Mouse (Mus musculus): ENCODE data around the gene S100a8. TPM values are rescaled to one million over a fixed set of nuclear protein-coding genes. Genes with fewer than 3 reads are reported as not detected.

Gene S100a8
- polyA plus RNA-seq, 1 experiment from 2014 or later: 5.2 TPM

DNA sequence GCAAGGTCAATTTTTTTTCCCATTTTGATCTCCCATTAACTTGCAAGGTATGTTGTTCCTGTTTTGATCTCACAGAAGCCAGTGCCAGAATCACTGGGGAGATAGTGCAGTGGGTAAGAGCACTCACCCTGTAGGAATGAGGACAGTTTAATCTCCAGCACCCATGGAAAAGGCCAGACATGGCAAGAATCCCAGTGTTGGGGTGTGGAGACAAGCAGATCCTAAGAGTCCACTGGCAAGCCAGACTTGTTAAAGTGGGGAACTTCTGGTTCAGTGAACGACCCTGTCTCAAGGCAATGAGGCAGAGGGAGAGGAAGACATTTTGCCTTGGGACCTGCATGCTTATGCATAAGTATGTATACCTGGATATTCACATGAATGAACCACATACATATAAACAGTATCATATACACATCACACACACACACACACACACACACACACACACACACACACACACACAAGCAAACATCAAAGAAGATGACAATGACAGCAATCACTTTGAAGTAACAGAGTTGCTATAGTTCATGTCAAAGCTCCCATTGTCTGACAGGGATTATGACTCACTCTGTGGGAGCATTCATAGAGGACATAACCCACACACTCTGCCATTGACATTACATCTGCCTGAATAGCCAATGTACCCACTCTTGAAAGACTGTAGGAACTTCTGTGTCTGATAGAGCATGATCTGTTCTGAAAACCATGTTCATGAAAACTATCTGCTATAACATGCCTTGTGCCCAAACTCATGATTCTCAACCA is 30.1 kb upstream of the S100a8 start:
- H3K4me2 ChIP-seq: no peak overlapping the region
- no peak overlapping the region for H3K9ac ChIP-seq (ENCODE audit: low read depth, low read length)
- H3K36me3 ChIP-seq (ENCODE audit: control insufficient read depth, insufficient read depth, low read length): no peaks in the 10 kb centered on the region
- no peak for ATAC-seq (replicated peaks; ENCODE audit: insufficient number of reproducible peaks, low FRiP score, low TSS enrichment)
- H3K4me3 ChIP-seq (ENCODE audit: low read depth, low read length): no peak overlapping the region
- no peaks in the 10 kb centered on the region for H3K27me3 ChIP-seq (ENCODE audit: control insufficient read depth, insufficient read depth, low read length)
- WGBS (ENCODE audit: insufficient replicate concordance): 75% methylated on average over 1 of the region's 1 CpGs
- no peak overlapping the region for H3K27ac ChIP-seq (ENCODE audit: low read depth, low read length)
- no peaks in the 10 kb centered on the region for H3K4me1 ChIP-seq (ENCODE audit: control insufficient read depth, insufficient read depth, low read length)
- H3K9me3 ChIP-seq (replicated peaks; ENCODE audit: control insufficient read depth, low read length): no peaks in the 10 kb centered on the region

DNA sequence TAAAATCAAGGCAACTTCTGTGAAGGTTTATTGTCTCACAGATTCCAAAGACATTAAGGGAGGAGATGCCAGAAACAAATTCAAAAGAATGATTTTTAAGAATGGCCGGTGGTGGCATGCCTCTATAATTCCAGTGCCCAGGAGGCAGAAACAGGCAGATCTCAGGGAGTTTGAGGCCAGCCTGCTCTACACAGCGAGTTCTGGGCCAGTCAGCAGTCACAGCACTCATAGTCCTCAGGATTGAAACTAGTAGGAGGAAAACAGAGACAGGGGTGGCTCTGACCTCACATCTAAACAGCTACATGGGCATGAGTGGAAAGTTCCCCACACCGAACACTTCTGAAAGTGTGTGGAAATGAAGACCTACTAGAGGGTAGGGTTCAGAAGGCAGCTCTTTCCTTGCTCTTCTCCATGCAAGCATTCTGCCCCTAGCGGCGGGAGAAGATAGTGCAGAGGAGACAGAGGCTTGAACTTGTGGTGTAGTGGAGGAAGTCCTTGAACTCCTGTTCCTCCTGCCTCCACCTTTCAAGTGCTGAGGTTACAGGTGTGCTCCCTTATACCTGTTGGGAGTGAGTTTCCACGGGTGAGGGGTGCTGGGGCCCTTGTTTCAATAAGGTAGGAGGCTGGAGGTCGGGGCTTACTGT is 29.1 kb upstream of the S100a8 start:
- no peak overlapping the region for H3K4me3 ChIP-seq (ENCODE audit: low read depth, low read length)
- no peak overlapping the region for H3K27ac ChIP-seq (ENCODE audit: low read depth, low read length)
- H3K9me3 ChIP-seq (replicated peaks; ENCODE audit: control insufficient read depth, low read length): no peaks in the 10 kb centered on the region
- ATAC-seq (replicated peaks; ENCODE audit: insufficient number of reproducible peaks, low FRiP score, low TSS enrichment): no peak; the same call in 1 of the 2 replicates
- H3K27me3 ChIP-seq (ENCODE audit: control insufficient read depth, insufficient read depth, low read length): no peaks in the 10 kb centered on the region
- H3K4me1 ChIP-seq (ENCODE audit: control insufficient read depth, insufficient read depth, low read length): no peaks in the 10 kb centered on the region
- no peak overlapping the region for H3K9ac ChIP-seq (ENCODE audit: low read depth, low read length)
- WGBS (ENCODE audit: insufficient replicate concordance): 43% methylated on average over 7 of the region's 7 CpGs
- H3K4me2 ChIP-seq: no peak overlapping the region
- H3K36me3 ChIP-seq (ENCODE audit: control insufficient read depth, insufficient read depth, low read length): no peaks in the 10 kb centered on the region

DNA sequence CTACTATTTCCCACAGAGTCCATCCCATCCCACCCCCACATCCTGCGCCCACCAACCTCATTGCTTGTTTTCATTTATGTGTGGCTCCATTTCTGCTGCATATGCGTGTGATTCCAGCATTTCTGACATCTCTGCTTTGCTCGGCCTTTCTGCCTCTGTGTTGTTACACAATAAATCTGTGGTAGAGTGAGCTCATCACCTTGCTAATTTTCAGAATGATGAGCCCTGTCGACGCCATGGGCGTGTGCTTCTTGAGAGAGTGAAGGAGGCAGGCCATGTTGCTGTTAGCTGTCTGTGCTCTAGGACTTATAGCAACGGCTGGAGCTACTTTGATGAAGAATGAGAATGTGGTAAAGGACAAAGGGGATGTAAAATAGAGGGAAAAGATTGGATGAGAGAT is 27.8 kb upstream of the S100a8 start:
- WGBS (ENCODE audit: insufficient replicate concordance): 69% methylated on average over 7 of the region's 7 CpGs
- Histone ChIP-seq H3K36me3 (ENCODE audit: control insufficient read depth, insufficient read depth, low read length) (no peaks in the 10 kb centered on the region), H3K4me2 (no peak overlapping the region), H3K27ac (ENCODE audit: low read depth, low read length) (no peak overlapping the region), H3K27me3 (ENCODE audit: control insufficient read depth, insufficient read depth, low read length) (no peaks in the 10 kb centered on the region), H3K4me3 (ENCODE audit: low read depth, low read length) (no peak overlapping the region), H3K9me3 (replicated peaks; ENCODE audit: control insufficient read depth, low read length) (no peaks in the 10 kb centered on the region), H3K4me1 (ENCODE audit: control insufficient read depth, insufficient read depth, low read length) (no peaks in the 10 kb centered on the region), H3K9ac (ENCODE audit: low read depth, low read length) (no peak overlapping the region)
- no peak for ATAC-seq (replicated peaks; ENCODE audit: insufficient number of reproducible peaks, low FRiP score, low TSS enrichment)

DNA sequence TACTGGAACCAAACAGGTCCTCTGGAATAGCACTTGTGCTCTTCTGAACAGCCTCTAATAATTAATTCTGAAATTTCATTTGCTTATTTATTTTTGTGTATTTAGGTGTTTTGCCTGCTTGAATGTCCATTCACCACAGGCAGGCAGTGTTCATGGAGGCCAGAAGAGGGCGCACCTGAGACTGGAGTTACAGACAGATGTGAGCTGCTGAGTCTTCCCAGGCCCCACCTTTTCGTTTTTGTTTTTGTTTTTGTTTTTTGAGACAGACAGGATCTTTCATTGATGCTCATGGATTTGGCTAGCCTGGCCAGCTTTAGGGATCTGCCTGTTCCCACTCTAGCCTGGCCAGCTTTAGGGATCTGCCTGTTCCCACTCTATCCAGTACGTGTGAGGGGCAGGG is 24.6 kb upstream of the S100a8 start:
- H3K9ac ChIP-seq (ENCODE audit: low read depth, low read length): no peak overlapping the region
- 43% methylated on average over 3 of the region's 3 CpGs for WGBS (ENCODE audit: insufficient replicate concordance)
- no peaks in the 10 kb centered on the region for H3K27me3 ChIP-seq (ENCODE audit: control insufficient read depth, insufficient read depth, low read length)
- no peak for ATAC-seq (replicated peaks; ENCODE audit: insufficient number of reproducible peaks, low FRiP score, low TSS enrichment)
- H3K4me1 ChIP-seq (ENCODE audit: control insufficient read depth, insufficient read depth, low read length): no peaks in the 10 kb centered on the region
- H3K4me3 ChIP-seq (ENCODE audit: low read depth, low read length): no peak overlapping the region
- no peak overlapping the region for H3K4me2 ChIP-seq
- no peak overlapping the region for H3K27ac ChIP-seq (ENCODE audit: low read depth, low read length)
- H3K9me3 ChIP-seq (replicated peaks; ENCODE audit: control insufficient read depth, low read length): no peaks in the 10 kb centered on the region
- no peaks in the 10 kb centered on the region for H3K36me3 ChIP-seq (ENCODE audit: control insufficient read depth, insufficient read depth, low read length)

DNA sequence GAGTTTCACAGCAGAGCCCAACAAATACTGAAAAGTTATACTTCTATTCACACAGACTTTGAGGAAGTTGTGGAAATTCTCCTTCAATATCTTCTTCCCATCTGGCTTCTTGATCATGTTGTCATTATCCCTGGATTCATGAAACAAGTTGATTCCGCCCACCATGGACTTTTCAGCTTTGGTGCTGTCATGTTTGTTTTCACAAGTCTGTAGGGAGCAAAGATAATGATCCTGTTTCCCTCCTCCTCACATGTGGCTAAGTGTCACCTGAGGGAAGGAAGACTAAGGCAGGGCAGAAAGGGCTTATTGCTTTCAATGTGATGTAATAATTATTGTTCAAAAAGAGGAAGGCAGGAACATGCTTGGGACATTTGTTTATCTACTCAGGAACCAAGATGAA is 21.5 kb upstream of the S100a8 start:
- no peak for ATAC-seq (replicated peaks; ENCODE audit: insufficient number of reproducible peaks, low FRiP score, low TSS enrichment)
- no peak overlapping the region for H3K4me2 ChIP-seq
- no peak overlapping the region for H3K9ac ChIP-seq (ENCODE audit: low read depth, low read length)
- H3K9me3 ChIP-seq (replicated peaks; ENCODE audit: control insufficient read depth, low read length): no peaks in the 10 kb centered on the region
- no peaks in the 10 kb centered on the region for H3K27me3 ChIP-seq (ENCODE audit: control insufficient read depth, insufficient read depth, low read length)
- H3K4me1 ChIP-seq (ENCODE audit: control insufficient read depth, insufficient read depth, low read length): no peaks in the 10 kb centered on the region
- no peak overlapping the region for H3K27ac ChIP-seq (ENCODE audit: low read depth, low read length)
- H3K4me3 ChIP-seq (ENCODE audit: low read depth, low read length): no peak overlapping the region
- H3K36me3 ChIP-seq (ENCODE audit: control insufficient read depth, insufficient read depth, low read length): no peaks in the 10 kb centered on the region
- WGBS (ENCODE audit: insufficient replicate concordance): 68% methylated on average over 1 of the region's 1 CpGs

DNA sequence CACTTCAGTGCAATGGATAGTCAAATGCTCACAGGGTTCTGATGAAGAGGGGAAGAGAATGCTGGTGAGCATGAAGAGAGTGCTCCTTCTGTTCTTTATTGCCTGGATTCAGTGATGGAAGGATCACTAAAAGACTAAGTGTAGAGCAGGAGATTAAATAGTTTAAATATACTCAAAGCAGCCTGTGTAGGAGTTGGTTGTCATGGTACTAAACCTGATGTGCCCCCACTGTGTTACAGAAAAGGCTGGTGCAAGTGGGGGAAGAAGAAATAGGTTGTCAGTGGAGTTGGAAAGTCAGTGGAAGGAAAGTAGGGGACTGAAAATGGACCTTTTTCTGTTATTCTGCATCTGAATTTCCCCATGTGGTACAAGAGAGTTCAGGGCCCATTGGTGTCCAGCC is 19.8 kb upstream of the S100a8 start:
- Histone ChIP-seq H3K27ac (ENCODE audit: low read depth, low read length) (no peak overlapping the region), H3K4me1 (ENCODE audit: control insufficient read depth, insufficient read depth, low read length) (no peaks in the 10 kb centered on the region), H3K36me3 (ENCODE audit: control insufficient read depth, insufficient read depth, low read length) (no peaks in the 10 kb centered on the region), H3K9me3 (replicated peaks; ENCODE audit: control insufficient read depth, low read length) (no peaks in the 10 kb centered on the region), H3K4me2 (no peak overlapping the region), H3K27me3 (ENCODE audit: control insufficient read depth, insufficient read depth, low read length) (0 out of 2 replicates have a peak, but pooled peaks cover 2% of the 10 kb centered on the region), H3K9ac (ENCODE audit: low read depth, low read length) (no peak overlapping the region), H3K4me3 (ENCODE audit: low read depth, low read length) (no peak overlapping the region)
- no peak for ATAC-seq (replicated peaks; ENCODE audit: insufficient number of reproducible peaks, low FRiP score, low TSS enrichment)

DNA sequence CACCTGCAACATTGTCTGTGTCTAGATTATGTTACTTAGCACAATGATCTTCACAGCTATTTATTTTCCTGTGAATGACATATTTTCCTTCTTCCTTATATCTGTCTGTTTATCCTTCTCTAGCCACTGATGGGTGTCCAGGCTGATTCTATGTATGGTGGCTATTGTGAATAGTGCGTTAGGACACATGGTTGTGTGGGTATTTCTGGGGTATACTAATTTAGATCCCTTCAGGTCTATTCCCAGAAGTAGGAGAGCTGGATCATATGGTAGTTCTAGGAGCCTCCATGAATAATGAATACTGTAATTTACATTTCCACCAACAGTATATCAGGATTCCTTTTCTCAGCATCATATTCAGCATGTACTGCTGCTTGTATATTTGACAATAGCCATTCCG is 18.9 kb upstream of the S100a8 start:
- WGBS (ENCODE audit: insufficient replicate concordance): 78% methylated on average over 2 of the region's 2 CpGs
- ATAC-seq (replicated peaks; ENCODE audit: insufficient number of reproducible peaks, low FRiP score, low TSS enrichment): no peak
- H3K4me3 ChIP-seq (ENCODE audit: low read depth, low read length): no peak overlapping the region
- H3K27ac ChIP-seq (ENCODE audit: low read depth, low read length): no peak overlapping the region
- H3K4me2 ChIP-seq: no peak overlapping the region
- H3K36me3 ChIP-seq (ENCODE audit: control insufficient read depth, insufficient read depth, low read length): no peaks in the 10 kb centered on the region
- 0 out of 2 replicates have a peak, but pooled peaks cover 2% of the 10 kb centered on the region for H3K27me3 ChIP-seq (ENCODE audit: control insufficient read depth, insufficient read depth, low read length)
- no peaks in the 10 kb centered on the region for H3K9me3 ChIP-seq (replicated peaks; ENCODE audit: control insufficient read depth, low read length)
- H3K9ac ChIP-seq (ENCODE audit: low read depth, low read length): no peak overlapping the region
- no peaks in the 10 kb centered on the region for H3K4me1 ChIP-seq (ENCODE audit: control insufficient read depth, insufficient read depth, low read length)

DNA sequence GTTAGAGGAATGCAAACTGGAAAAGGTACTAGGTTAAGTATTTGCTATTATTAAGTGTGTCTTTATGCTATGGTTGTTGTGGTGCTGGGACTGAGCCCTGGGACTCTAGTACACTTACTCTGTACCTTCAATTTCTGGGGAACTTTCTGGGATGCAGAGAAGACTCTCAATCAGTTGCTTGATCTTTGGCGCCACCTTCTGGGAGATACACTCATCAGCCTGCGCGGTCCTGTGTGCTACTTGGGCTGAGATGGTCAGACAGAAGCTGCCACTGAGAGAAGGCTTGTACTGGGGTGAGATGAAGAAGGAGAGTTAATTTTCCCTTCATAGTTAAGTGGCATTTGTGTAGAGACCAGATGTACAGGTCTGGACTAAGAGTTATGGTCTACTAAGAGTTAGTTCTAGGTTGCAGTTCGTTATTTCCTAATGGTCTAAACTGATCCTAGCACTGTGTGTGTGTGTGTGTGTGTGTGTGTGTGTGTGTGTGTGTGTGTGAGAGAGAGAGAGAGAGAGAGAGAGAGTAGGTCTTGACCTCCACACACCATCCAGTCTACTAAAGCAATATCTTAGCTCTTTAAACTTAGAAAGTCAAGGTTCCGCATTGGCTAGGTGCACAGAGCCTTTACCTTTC is 15.8 kb upstream of the S100a8 start:
- Histone ChIP-seq H3K4me1 (ENCODE audit: control insufficient read depth, insufficient read depth, low read length) (no peaks in the 10 kb centered on the region), H3K36me3 (ENCODE audit: control insufficient read depth, insufficient read depth, low read length) (no peaks in the 10 kb centered on the region), H3K27ac (ENCODE audit: low read depth, low read length) (no peak overlapping the region), H3K4me3 (ENCODE audit: low read depth, low read length) (no peak overlapping the region), H3K4me2 (no peak overlapping the region), H3K9me3 (replicated peaks; ENCODE audit: control insufficient read depth, low read length) (no peaks in the 10 kb centered on the region), H3K27me3 (ENCODE audit: control insufficient read depth, insufficient read depth, low read length) (0 out of 2 replicates have a peak, but pooled peaks cover 2% of the 10 kb centered on the region), H3K9ac (ENCODE audit: low read depth, low read length) (no peak overlapping the region)
- WGBS (ENCODE audit: insufficient replicate concordance): 35% methylated on average over 5 of the region's 5 CpGs
- no peak; the same call in 1 of the 2 replicates for ATAC-seq (replicated peaks; ENCODE audit: insufficient number of reproducible peaks, low FRiP score, low TSS enrichment)
